Mouse (Mus musculus) brain, embryonic 14.5 days (tissue): ENCODE measurements around the gene Dlx3.

Experiments
- CTCF ChIP-seq: fragments of 200-500 bp; IDR thresholded peaks from 2 replicates; pipeline ENCODE4 v1.5.1; 2012; ENCODE audit warnings: inconsistent platforms, mild to moderate bottlenecking, moderate library complexity, borderline replicate concordance; ENCODE audit not compliant: insufficient read depth, insufficient read length; ENCODE audit errors: extremely low read depth
- POLR2A ChIP-seq: fragments of 200-500 bp; IDR thresholded peaks from 2 replicates; pipeline ENCODE4 v1.6.1; 2012; ENCODE audit warnings: mild to moderate bottlenecking, inconsistent platforms, borderline replicate concordance; ENCODE audit not compliant: poor library complexity, insufficient read depth, insufficient read length, severe bottlenecking; ENCODE audit errors: extremely low read depth

DNA sequence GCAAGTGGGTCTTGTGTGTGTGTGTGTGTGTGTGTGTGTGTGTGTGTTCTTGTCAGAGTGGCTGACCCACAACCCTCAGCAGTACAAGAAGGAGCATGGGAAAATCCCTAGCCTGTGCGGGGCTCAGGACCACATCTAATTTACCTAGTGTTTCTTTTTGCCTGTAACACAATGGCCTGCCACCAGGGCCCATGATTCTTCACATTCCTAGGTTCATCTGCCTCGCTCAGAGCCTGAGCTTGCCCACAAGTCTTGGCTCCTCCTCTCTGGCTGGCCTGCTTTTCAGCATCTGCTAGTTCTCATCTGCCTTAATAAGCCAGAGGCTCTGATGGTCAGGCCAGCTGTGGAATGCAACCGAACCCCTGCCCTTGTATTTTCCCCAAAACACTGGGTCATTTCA, 19.5 kb upstream of the Dlx3 start:
- no peak for TF ChIP-seq CTCF
- TF ChIP-seq POLR2A, result no peak
